Mouse (Mus musculus) thymus, postnatal 36 days (tissue): Measurements from ENCODE around the gene Lrig3.
A peak's percentile ranks its signal among the peaks of the same experiment; 100 is the strongest.

Experiments used
- DNase-seq, 2 experiments: peaks; one replicate each; pipeline ENCODE4 v3.0.0; 2022; ENCODE audit warnings: mixed read lengths in 2 of 2

The Lrig3 gene

GRCm38 (mm10) chr10:125965968-125966480, at the start of gene Lrig3:
Gene Lrig3 (plus strand): TSS chr10:125966168.
- DNase-seq = peak in 1 of 2 experiments; percentile 10

GRCm38 (mm10) chr10:125916781-125917180, 49.2 kb upstream of the Lrig3 start:
- no peak for DNase-seq

GRCm38 (mm10) chr10:125917436-125917871, 48.5 kb upstream of the Lrig3 start:
- no peak for DNase-seq

- no peak for DNase-seq
These were observed 47.0 kb upstream of the Lrig3 start for GRCm38 (mm10) chr10:125918994-125919393.

GRCm38 (mm10) chr10:125921654-125922446, 44.1 kb upstream of the Lrig3 start:
- DNase-seq = no peak

- DNase-seq = no peak
These were observed 36.0 kb upstream of the Lrig3 start for GRCm38 (mm10) chr10:125929961-125930360.

- no peak for DNase-seq
These were observed 32.6 kb upstream of the Lrig3 start for GRCm38 (mm10) chr10:125933388-125933787.

- DNase-seq = no peak
These were observed 31.9 kb upstream of the Lrig3 start for GRCm38 (mm10) chr10:125934095-125934494.

GRCm38 (mm10) chr10:125937517-125938497, 28.2 kb upstream of the Lrig3 start:
- DNase-seq = no peak

- DNase-seq = no peak
These were observed 27.2 kb upstream of the Lrig3 start for GRCm38 (mm10) chr10:125938528-125939402.

GRCm38 (mm10) chr10:125940316-125941059, 25.5 kb upstream of the Lrig3 start:
- no peak for DNase-seq

- DNase-seq = no peak
These were observed 22.9 kb upstream of the Lrig3 start for GRCm38 (mm10) chr10:125943098-125943497.

GRCm38 (mm10) chr10:125944762-125945504, 21.0 kb upstream of the Lrig3 start:
- DNase-seq = no peak

GRCm38 (mm10) chr10:125948842-125949474, 17.0 kb upstream of the Lrig3 start:
- DNase-seq = no peak

- no peak for DNase-seq
These were observed 14.3 kb upstream of the Lrig3 start for GRCm38 (mm10) chr10:125951633-125952032.

- DNase-seq = no peak
These were observed 11.6 kb upstream of the Lrig3 start for GRCm38 (mm10) chr10:125954343-125954742.

- DNase-seq = no peak
These were observed 11.0 kb upstream of the Lrig3 start for GRCm38 (mm10) chr10:125954747-125955530.

- DNase-seq = no peak
These were observed 4.4 kb upstream of the Lrig3 start for GRCm38 (mm10) chr10:125961411-125962107.

GRCm38 (mm10) chr10:125964709-125965108, 1.3 kb upstream of the Lrig3 start:
- no peak for DNase-seq
